Mouse (Mus musculus): ENCODE results near the gene Irf9. TPM values are rescaled to one million over a fixed set of nuclear protein-coding genes. Genes with fewer than 3 reads are reported as not detected.

Irf9 gene
- total and polyA plus RNA-seq, 3 experiments, result 31.2 to 64.3 (median 39.6) TPM

GRCm38 (mm10) chr14:55571760-55572159, 31.6 kb upstream of the Irf9 start:
- Histone ChIP-seq H3K4me3 (ENCODE audit: low read depth, low read length) (no peak overlapping the region), H3K4me1 (ENCODE audit: insufficient read depth, low read depth, low read length) (peaks cover 38% of the 10 kb centered on the region), H3K36me3 (replicated peaks) (peaks cover 42% of the 10 kb centered on the region), H3K9me3 (replicated peaks) (no peaks in the 10 kb centered on the region), H3K27me3 (ENCODE audit: insufficient read depth, low read length) (no peaks in the 10 kb centered on the region; the same call in 1 of the 2 replicates)
- DNase-seq (ENCODE audit: low spot score), result no peak
- no peak for TF ChIP-seq TAL1 (conservative IDR thresholded peaks at IDR 0.05; ENCODE audit: low read depth, low read length)
- TF ChIP-seq GATA1 (IDR thresholded peaks at IDR 0.05; ENCODE audit: borderline replicate concordance, low read length), result no peak
- no peak for TF ChIP-seq CTCF (IDR thresholded peaks at IDR 0.05; ENCODE audit: low read depth, low read length)
- no peak for TF ChIP-seq POLR2AphosphoS5 (IDR thresholded peaks at IDR 0.05; ENCODE audit: insufficient replicate concordance, low read depth, low read length)
- no peak for TF ChIP-seq GATA2 (IDR thresholded peaks at IDR 0.05; ENCODE audit: borderline replicate concordance, low read depth, low read length)
- no peak for ATAC-seq (ENCODE audit: extremely low read depth, insufficient number of reproducible peaks, low FRiP score, poor library complexity, severe bottlenecking)

GRCm38 (mm10) chr14:55575302-55575701, 28.1 kb upstream of the Irf9 start, which contains the start of gene Fitm1:
TSS of gene Fitm1 (plus strand) at chr14:55575617.
- no peaks in the 10 kb centered on the region; the same call in 1 of the 2 replicates for H3K27me3 ChIP-seq (ENCODE audit: insufficient read depth, low read length)
- ATAC-seq (ENCODE audit: extremely low read depth, insufficient number of reproducible peaks, low FRiP score, poor library complexity, severe bottlenecking), result no peak
- peaks cover 19% of the 10 kb centered on the region for H3K36me3 ChIP-seq (replicated peaks)
- peaks cover 63% of the 10 kb centered on the region for H3K4me1 ChIP-seq (ENCODE audit: insufficient read depth, low read depth, low read length)
- no peak within 1 kb of the TSS for H3K4me3 ChIP-seq (ENCODE audit: low read depth, low read length)
- H3K9me3 ChIP-seq (replicated peaks), result no peaks in the 10 kb centered on the region
- DNase-seq (ENCODE audit: low spot score), result no peak
- TF ChIP-seq GATA2 (IDR thresholded peaks at IDR 0.05; ENCODE audit: borderline replicate concordance, low read depth, low read length) (no peak), GATA1 (IDR thresholded peaks at IDR 0.05; ENCODE audit: borderline replicate concordance, low read length) (no peak), CTCF (IDR thresholded peaks at IDR 0.05; ENCODE audit: low read depth, low read length) (no peak), TAL1 (conservative IDR thresholded peaks at IDR 0.05; ENCODE audit: low read depth, low read length) (no peak), POLR2AphosphoS5 (IDR thresholded peaks at IDR 0.05; ENCODE audit: insufficient replicate concordance, low read depth, low read length) (no peak)

GRCm38 (mm10) chr14:55575711-55576110, 27.7 kb upstream of the Irf9 start:
- ATAC-seq (ENCODE audit: extremely low read depth, insufficient number of reproducible peaks, low FRiP score, poor library complexity, severe bottlenecking), result no peak
- H3K9me3 ChIP-seq (replicated peaks), result no peaks in the 10 kb centered on the region
- no peaks in the 10 kb centered on the region; the same call in 1 of the 2 replicates for H3K27me3 ChIP-seq (ENCODE audit: insufficient read depth, low read length)
- TF ChIP-seq TAL1 (conservative IDR thresholded peaks at IDR 0.05; ENCODE audit: low read depth, low read length), result no peak
- TF ChIP-seq POLR2AphosphoS5 (IDR thresholded peaks at IDR 0.05; ENCODE audit: insufficient replicate concordance, low read depth, low read length), result no peak
- no peak for DNase-seq (ENCODE audit: low spot score)
- no peak overlapping the region for H3K4me3 ChIP-seq (ENCODE audit: low read depth, low read length)
- peaks cover 20% of the 10 kb centered on the region for H3K36me3 ChIP-seq (replicated peaks)
- H3K4me1 ChIP-seq (ENCODE audit: insufficient read depth, low read depth, low read length), result peaks cover 66% of the 10 kb centered on the region

GRCm38 (mm10) chr14:55576376-55576775, 27.0 kb upstream of the Irf9 start:
- peaks cover 65% of the 10 kb centered on the region for H3K4me1 ChIP-seq (ENCODE audit: insufficient read depth, low read depth, low read length)
- DNase-seq (ENCODE audit: low spot score), result no peak
- ATAC-seq (ENCODE audit: extremely low read depth, insufficient number of reproducible peaks, low FRiP score, poor library complexity, severe bottlenecking), result no peak

GRCm38 (mm10) chr14:55577871-55578667, 25.3 kb upstream of the Irf9 start, which contains the start of gene Psme1:
TSS of gene Psme1 (plus strand) at chr14:55578123.
- Histone ChIP-seq H3K27me3 (ENCODE audit: insufficient read depth, low read length) (no peaks in the 10 kb centered on the region; the same call in 1 of the 2 replicates), H3K36me3 (replicated peaks) (peaks cover 35% of the 10 kb centered on the region), H3K9me3 (replicated peaks) (no peaks in the 10 kb centered on the region), H3K4me1 (ENCODE audit: insufficient read depth, low read depth, low read length) (peaks cover 66% of the 10 kb centered on the region), H3K4me3 (ENCODE audit: low read depth, low read length) (peak within 1 kb of the TSS; percentile 79)
- TF ChIP-seq CTCF (IDR thresholded peaks at IDR 0.05; ENCODE audit: low read depth, low read length), result no peak
- no peak for TF ChIP-seq POLR2AphosphoS5 (IDR thresholded peaks at IDR 0.05; ENCODE audit: insufficient replicate concordance, low read depth, low read length)
- TF ChIP-seq GATA2 (IDR thresholded peaks at IDR 0.05; ENCODE audit: borderline replicate concordance, low read depth, low read length), result no peak
- no peak for TF ChIP-seq TAL1 (conservative IDR thresholded peaks at IDR 0.05; ENCODE audit: low read depth, low read length)
- TF ChIP-seq GATA1 (IDR thresholded peaks at IDR 0.05; ENCODE audit: borderline replicate concordance, low read length), result no peak
- DNase-seq (ENCODE audit: low spot score), result peak; percentile 94
- peak; percentile 82 for ATAC-seq (ENCODE audit: extremely low read depth, insufficient number of reproducible peaks, low FRiP score, poor library complexity, severe bottlenecking)

More at GRCm38 (mm10) chr14:55576376-55576775, 27.0 kb upstream of the Irf9 start:
- H3K9me3 ChIP-seq (replicated peaks), result no peaks in the 10 kb centered on the region
- peaks cover 22% of the 10 kb centered on the region for H3K36me3 ChIP-seq (replicated peaks)
- TF ChIP-seq GATA2 (IDR thresholded peaks at IDR 0.05; ENCODE audit: borderline replicate concordance, low read depth, low read length), result no peak
- TF ChIP-seq POLR2AphosphoS5 (IDR thresholded peaks at IDR 0.05; ENCODE audit: insufficient replicate concordance, low read depth, low read length), result no peak
- TF ChIP-seq TAL1 (conservative IDR thresholded peaks at IDR 0.05; ENCODE audit: low read depth, low read length), result no peak
- TF ChIP-seq CTCF (IDR thresholded peaks at IDR 0.05; ENCODE audit: low read depth, low read length), result no peak
- TF ChIP-seq GATA1 (IDR thresholded peaks at IDR 0.05; ENCODE audit: borderline replicate concordance, low read length), result no peak
- H3K4me3 ChIP-seq (ENCODE audit: low read depth, low read length), result no peak overlapping the region
- H3K27me3 ChIP-seq (ENCODE audit: insufficient read depth, low read length), result no peaks in the 10 kb centered on the region; the same call in 1 of the 2 replicates

- DNase-seq (ENCODE audit: low spot score) (peak; percentile 29), ATAC-seq (ENCODE audit: extremely low read depth, insufficient number of reproducible peaks, low FRiP score, poor library complexity, severe bottlenecking) (peak; percentile 25; the same call in 1 of the 2 replicates)
- TF ChIP-seq GATA1 (IDR thresholded peaks at IDR 0.05; ENCODE audit: borderline replicate concordance, low read length) (no peak), CTCF (IDR thresholded peaks at IDR 0.05; ENCODE audit: low read depth, low read length) (no peak), TAL1 (conservative IDR thresholded peaks at IDR 0.05; ENCODE audit: low read depth, low read length) (no peak), POLR2AphosphoS5 (IDR thresholded peaks at IDR 0.05; ENCODE audit: insufficient replicate concordance, low read depth, low read length) (no peak), GATA2 (IDR thresholded peaks at IDR 0.05; ENCODE audit: borderline replicate concordance, low read depth, low read length) (no peak)
- peaks cover 72% of the 10 kb centered on the region for H3K4me1 ChIP-seq (ENCODE audit: insufficient read depth, low read depth, low read length)
- peak overlapping the region; percentile 79 for H3K4me3 ChIP-seq (ENCODE audit: low read depth, low read length)
- no peaks in the 10 kb centered on the region; the same call in 1 of the 2 replicates for H3K27me3 ChIP-seq (ENCODE audit: insufficient read depth, low read length)
- no peaks in the 10 kb centered on the region for H3K9me3 ChIP-seq (replicated peaks)
- peaks cover 40% of the 10 kb centered on the region for H3K36me3 ChIP-seq (replicated peaks)
Measured at GRCm38 (mm10) chr14:55578668-55579269, 24.6 kb upstream of the Irf9 start.

Data from G1E (cell line).